Mouse (Mus musculus): ENCODE measurements around the gene Dusp18. TPM values are rescaled to one million over a fixed set of nuclear protein-coding genes. Genes with fewer than 3 reads are reported as not detected.
A peak's percentile ranks its signal among the peaks of the same experiment; 100 is the strongest.
"Not testable (repeated sequence)": the region's sequence is repeated elsewhere in the genome, so short reads cannot be mapped to it uniquely, and the experiment has no call there.

Gene Dusp18
- total RNA-seq, 1 experiment from 2014 or later = 4.3 TPM

DNA sequence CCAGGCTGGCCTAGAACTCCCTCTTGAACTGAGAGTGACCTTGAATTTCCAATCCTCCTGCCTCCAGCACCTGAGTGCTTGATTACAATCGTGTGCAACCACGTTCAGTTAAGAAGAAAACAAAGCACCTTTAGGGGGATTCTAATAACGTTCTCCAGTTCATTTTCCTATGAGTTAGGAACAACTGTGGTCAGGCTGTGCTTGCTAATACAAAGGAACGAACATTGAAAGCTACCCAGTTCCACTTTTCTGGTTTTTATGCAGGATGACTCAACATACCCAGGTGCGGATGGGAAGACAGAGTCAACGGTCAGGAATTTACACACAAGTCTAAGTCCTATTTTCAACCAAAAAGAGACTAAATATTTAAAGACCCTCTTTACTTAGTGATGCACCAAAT, 1.1 kb upstream of the Dusp18 start:
- DNase-seq = no peak

DNA sequence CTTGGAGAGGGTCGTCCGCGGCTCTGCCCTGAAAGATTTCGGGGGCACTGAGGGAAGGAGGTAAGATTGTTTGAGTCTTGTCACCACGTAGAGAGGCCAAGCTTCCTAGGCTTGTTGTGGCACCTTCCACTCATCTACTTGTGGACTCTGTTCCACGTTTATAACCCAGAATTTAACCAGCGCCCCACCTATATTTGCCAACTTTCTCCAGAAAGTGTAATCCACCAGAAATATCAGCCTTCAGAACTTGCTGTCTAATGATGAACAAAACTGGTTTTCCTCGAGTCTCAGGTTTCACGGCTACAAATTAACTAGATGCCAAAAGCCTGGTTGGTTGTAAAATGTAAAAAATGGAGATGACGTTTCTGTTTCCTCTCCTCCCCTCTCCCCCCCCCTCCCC, 418 bp downstream of the Dusp18 start:
- no peak for DNase-seq

DNA sequence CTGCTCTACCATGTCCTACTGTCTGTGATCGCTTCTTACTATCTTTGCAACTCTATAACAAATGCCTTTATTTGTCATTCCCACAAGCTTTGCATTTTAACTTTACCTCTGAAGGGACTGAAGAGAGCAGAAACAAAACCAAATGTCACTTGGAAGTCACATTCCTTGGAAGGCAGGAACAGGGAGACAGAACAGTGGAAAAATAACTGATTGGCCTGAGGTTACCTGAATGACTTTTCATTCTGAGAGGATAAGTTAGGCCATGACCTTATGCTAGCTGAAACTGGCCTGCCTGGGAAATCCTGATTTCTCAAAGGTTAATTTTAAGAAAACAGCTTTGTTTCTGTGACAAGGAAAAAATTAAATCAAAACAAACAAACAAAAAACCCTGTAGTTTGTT, 893 bp downstream of the Dusp18 start:
- no peak for DNase-seq

DNA sequence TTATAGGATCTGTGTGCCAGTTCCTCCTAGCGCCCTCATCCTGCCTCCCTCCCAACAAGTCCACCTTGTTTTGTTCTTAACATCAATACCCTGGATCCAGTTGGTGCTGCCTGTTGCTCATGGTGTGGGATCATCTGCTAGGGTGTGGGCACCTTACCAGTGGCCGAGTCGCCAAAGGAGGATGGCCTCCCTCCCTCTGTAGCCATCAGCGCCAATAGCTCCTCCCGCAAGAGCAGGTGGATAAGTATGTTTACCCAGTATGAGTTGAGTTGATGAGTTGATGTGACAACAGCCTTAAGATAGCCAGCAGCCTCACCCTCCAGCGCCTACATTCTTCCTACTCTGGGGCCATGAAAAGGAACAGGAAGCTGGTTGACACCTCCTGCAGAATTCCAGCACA, 5.3 kb downstream of the Dusp18 start:
- DNase-seq = no peak

DNA sequence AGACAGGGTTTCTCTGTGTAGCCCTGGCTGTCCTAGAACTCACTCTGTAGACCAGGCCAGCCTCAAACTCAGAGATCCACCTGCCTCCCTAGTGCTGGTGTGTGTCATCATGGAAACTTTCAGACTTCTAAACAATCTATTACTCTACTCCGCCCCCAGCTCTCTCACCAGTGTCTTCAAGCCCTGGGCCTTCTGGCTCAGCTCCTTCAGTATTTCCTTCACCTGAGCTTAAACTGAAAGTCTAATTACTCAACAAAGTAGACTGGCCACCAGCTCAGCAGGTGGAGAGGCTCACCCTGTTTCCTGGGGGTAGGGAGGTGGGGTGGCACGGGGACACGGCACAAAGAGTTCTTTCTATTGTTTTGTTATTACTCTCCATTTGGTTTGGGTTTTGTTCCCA, 7.5 kb downstream of the Dusp18 start:
- no peak for DNase-seq

DNA sequence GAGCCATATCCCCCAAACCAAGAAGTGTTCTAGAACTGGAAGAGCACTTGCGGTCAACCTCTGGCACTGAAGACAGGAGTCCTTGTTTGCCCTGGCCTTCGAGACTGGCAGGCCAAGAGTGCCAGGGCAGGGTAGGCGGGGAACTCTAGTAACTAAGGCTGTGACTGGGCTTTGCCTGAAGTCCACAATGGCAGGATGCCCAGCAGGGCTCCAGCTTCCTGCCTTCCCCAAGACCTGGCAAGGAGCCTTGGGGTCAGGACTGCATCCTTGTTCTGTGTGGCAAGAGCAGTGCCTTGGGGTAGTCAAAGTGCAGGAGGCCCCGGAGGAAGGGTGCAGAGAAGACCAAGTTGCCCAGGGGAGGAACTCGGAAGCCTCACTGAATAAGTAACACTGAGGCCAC, 8.0 kb downstream of the Dusp18 start:
- DNase-seq = peak; percentile 90

DNA sequence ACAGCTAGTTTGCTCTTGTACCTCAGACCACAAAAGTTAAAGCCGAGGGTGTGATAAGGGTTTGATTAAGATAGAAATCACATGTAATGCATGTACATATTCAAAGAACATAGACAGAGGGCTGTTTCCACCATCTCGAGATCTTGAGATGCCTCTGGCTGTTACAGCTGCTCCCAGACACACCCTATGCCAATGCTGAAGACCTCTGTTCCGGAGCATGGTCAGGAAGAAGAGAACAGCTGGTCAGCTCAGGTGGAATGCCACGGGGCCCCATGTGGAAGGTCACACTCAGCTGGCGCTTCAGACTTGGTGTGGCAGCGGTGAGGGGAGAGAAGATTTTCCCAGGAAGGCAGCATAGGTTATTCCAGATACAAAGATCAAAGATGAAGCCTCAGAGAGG, 9.6 kb downstream of the Dusp18 start:
- no peak for DNase-seq

DNA sequence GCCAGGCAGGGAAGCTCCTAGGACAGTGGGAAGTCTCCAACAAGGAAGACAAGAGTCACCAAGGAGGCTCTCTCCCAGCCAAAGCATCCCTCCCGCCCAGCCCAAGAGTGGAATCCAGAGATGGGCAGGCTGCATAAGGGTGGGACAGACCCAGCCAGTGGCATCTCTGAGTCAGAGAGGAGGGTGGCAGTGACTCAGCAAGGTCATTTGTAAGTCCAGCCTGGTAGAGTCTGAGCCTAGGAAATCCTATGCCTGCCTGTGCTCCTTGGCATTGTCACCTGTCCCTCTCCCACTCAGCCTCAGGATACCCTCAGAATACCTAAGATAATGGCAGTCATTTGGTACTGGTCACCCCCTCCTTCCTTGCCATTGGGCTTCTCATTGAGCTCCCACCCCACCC, 10.4 kb downstream of the Dusp18 start:
- peak; percentile 39 for DNase-seq

DNA sequence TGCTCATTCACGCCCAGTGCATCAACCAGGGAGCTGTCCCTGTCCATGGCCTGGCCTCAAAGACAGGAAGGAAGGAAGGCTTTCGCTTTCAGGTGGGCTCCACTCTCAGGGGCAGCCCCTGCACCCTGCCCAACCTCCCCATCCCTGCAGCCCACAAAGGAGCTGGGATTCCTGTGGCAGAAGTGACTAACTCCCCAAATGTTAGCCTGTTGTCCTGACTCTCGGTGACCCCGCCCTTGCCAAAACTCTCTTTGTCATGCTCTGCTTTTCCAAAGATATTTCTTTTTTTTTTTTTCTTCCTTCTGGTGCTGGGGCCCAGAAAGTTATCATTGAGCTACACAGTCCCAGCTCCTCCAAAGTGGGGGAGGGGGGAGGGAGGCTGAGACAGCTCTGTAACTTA, 14.2 kb downstream of the Dusp18 start:
- DNase-seq = no peak

DNA sequence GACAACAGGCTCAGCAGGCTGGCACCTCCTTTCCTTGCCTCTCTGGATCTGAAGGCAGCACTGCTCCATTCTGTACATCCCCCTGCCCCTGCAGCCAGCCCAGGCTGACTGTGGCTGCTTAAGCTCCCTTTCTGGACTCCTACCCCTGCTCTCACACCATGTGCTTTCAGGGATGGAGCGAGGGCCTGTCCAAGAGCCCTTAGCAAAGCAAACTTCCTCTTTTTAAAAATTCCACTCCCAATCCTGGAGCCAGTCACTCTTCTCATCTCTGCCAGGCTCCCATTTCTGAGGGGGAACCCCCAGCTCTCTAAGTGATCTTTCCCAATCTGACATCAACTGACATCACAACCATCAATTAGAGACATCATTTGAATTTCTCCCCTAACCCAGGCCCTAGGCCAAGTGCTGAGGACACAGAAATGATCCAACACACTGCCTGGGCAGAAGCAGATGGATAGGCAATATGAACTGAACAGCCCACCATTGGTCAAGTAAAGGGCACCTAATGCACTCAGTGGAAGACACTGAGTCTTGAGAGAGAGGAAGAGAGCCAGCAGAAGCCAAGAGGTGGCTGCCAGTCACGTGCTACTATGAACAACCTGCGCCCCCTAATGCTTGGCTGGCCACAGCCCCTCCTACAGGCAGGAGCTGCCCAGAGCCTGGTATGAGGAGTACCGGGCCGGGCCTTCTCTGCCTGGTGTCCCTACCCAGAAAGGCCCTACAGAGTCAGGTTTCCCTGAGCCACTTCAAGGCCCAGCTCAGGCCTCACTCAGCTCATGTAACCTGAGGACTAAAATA, 15.7 kb downstream of the Dusp18 start:
- DNase-seq = no peak

DNA sequence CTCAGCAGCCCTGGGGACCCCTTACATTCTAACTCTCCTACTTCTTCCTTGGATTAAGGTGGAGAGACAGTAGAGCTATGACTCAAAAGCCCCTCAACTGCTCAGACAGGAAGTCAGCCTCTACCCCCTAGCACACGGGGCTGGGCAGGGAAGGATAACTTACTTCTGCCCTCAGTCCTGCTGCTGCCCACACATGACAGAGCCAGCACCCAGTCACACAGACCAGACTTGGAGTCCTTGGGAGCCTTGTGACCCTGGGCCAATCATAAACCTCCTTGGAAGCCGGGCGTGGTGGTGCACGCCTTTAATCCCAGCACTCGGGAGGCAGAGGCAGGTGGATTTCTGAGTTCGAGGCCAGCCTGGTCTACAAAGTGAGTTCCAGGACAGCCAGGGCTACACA, 16.4 kb downstream of the Dusp18 start:
- not testable (repeated sequence) for DNase-seq

DNA sequence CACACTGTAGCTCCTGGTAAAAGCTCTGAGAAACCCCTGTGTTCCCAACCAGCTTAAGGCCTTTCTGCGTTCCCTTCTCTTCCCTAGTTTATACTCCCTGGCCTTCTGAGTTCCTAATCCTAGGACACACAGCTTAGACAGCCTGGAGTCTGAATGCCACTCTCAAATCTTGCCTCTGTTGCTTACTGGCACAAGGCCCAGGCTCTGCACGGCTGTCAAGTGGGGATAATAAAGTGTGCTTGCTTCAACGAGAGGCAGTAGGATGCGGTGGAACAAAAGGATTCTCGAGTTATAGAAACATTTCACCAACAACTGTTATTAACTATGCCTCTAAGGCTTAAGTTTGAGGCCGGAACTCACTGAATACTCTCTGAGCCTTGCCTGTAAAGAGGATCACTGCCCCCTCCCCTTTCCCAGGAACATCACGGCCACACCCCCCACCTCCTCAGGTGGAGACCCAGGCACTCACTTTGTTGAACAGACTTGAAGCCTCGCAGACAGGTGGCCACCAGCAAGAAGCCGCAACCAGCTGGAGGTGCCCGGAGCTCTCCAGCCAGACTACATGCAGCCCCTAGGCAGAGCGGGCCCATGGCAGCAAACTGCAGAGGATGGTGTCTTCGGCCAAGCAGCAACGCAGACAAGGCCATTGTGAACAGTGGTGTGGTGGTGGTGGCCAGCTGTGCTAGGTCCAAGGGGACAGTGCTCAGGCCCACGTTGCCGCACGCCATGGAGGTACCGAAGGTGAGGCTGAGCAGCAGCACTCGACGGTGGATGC, 17.2 kb downstream of the Dusp18 start:
- peak; percentile 52 for DNase-seq

DNA sequence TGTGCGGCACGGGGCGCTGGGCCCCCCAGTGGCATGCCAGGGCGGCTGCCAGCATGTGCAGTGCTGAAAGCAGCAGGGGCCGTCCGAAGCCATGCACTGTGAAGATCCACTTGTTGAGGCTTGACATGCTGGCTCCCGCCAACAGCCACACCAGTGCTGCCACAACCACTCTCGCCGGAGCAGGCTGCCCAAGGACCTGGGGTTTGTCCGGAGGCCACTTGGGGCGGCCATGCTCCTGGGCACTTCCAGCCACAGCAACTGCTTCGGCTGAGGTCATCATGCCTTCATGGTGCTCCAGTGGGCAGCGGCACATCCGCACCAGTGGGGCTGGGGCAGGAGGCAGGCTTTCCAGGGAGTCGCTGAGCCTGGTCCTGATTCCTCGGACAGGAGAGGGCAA, 17.8 kb downstream of the Dusp18 start:
- DNase-seq = peak; percentile 62

DNA sequence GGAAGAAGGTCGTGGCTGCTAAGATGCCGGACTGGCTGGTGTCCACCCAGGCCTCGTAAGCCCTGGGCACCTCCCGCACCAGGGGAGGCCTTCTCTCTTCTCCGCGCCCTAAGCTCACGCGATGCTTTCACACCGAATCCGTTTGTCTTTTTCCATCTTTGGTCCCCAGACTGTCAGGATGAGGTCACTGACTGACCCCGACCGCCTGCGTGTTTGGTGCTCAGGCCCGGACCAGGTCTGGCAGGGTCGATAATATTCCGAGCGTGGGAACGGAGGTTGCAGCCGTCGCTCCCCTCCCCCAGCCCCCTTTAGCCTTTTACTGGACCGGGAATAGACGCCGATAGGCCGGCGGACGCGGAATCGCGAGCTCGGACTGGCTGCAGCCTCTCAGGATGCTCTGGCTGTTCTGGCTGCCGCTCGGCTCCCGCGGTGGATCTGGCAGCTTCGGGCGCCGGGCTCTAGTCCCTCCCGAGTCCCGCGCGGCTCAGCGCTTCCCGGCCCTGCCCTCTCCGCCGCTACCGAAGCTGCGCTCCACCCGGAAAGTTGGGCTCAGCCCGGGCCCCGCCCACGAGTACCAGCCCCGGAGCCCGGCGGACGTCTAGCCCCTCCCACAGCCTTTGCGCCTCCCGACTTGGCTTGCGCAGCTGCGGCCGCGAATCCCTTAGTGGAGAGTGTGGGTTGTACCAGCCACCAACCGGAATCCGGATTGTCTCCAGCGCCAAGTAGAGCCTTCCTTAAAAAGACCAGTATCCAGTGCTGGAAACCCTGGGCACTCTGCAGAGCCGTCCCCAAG, 18.5 kb downstream of the Dusp18 start:
- DNase-seq = peak; percentile 95

DNA sequence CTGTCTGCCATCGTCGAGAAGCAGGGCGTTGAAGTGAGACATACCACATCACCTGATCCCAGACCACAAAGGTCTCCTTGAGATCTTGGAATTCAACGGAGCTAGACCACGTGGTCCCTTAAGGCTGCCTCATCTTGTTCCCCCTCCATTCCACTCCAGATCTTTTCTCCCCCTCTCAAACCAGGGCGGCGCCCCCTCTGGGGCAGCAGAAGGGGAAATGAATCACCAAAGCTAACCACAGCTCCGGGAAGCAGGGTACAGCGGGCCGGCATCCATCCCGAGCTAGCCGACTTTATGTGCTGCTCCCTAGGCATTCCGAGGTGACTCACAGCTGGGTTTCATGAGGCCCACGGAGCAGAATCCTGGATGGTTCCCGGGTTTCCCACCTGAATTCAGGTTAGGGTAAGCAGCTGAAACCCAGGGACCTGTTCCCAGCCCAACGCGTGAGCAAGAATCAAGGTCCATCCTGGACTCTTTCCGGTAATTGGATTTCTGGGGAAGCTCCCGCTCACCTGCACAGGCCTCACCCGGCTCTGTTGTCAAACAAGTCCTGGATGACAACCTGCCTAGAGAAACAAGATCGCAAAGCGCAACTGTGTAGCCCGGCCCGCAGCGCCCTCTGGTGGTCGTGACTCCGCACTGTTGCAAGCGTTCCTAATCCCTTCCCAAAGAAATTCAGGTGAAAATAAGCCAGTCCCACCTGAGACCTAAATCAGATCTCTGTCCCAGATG, 19.2 kb downstream of the Dusp18 start, which contains the start of gene Slc35e4:
TSS of gene Slc35e4 (minus strand) at position 556 of the 732 bp plus-strand sequence.
- peak; percentile 92 for DNase-seq

DNA sequence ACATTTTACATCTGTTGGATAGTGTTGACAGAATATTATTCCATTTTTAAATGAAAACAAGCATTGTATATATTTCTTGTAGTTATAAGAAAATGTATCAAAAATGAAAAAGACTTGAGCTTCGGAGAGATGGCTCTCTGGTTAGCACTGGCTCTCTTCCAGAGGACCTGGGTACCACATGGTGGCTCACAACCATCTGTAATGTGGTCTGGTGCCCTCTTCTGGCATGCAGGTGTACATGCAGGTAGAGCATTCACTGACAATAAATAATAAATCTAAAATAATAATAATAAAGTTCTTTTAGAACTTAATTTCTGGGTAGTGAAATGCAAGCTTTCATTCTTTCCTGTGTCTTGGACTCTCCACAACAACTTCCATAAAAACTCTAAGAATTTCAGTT, 23.7 kb downstream of the Dusp18 start:
- peak; percentile 49 for DNase-seq

DNA sequence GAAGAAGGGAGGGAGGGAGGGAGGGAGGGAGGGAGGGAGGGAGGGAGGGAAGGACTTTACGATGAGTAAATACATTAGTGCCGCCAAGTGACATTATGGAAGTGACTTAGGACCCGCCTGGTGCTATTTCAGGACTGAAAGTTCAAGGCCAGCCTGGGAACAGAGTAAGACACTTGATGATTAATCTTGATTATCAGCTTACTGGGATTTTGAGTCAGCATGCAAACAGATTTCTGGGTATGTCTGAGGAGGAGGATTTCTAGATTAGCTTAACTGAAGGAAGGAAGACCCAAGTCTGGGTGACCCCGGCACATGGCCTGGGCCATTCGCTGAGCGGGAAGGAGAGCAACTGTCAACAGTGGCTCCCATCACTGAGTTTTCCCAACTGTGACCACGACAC, 25.4 kb downstream of the Dusp18 start:
- DNase-seq = peak; percentile 70

DNA sequence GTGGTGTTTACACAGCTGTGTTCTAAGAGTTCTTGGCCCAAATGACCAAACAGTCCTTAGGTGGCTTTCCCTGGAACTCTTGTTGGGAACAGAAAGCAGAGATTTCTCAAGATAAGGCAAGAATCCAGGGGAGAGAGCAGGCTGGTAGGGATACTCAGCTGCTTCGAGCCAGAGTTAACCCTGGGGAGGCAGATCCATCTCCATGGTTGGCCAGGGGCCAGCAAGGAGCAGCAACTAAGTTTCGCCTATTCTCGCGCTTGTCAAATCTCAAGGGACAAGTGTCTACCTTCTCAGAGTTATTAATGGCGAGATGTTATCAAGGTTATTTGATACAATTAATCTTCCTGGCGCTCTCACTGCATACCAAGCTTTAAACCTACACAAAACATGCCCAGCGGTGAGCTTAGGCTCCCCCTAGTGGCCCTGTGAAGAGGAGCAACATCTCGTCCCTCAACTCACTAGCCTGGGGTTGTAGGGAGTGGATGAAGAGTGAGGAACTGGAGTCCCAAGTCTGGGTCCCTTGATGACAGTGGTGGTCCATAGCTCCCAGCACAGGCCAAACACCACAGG, 26.3 kb downstream of the Dusp18 start:
- DNase-seq = peak; percentile 74

DNA sequence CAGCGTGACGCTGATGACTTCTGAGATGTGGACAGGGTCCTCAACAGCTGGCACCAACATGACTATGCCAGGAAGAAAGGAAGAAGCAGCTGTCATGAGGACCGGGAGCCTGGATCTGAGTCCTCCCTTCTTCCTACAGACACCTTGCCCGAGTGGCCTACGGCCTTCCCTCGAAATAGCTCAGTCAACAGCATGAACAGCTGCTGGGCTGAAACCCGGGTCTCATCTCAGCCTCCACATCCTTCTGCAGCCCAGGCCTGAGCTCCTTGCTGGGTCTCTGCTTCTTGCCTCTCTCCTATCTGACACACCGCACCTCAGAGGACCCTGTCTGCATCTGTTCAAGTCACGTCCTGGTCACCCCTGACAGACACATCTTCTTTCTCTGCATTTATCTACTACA, 27.1 kb downstream of the Dusp18 start:
- DNase-seq = no peak

DNA sequence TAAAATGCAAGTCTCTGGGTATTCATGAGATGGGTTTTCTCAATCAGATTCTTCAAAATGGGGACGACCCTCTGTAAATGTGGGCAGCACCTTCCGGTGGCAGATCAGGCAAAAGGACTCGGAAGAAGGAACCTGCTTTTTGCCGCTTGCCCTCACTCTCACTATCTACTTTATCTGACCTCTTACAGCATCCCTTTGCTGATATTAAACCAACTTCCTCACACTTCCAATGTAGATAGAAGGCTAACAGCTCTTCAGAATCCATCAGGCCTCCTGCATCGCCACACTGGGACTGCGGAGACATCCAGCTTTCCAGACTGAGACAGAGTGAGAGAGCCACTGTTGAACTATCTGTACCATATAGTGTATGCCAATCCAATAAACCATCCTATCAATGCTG, 27.7 kb downstream of the Dusp18 start:
- no peak for DNase-seq

DNA sequence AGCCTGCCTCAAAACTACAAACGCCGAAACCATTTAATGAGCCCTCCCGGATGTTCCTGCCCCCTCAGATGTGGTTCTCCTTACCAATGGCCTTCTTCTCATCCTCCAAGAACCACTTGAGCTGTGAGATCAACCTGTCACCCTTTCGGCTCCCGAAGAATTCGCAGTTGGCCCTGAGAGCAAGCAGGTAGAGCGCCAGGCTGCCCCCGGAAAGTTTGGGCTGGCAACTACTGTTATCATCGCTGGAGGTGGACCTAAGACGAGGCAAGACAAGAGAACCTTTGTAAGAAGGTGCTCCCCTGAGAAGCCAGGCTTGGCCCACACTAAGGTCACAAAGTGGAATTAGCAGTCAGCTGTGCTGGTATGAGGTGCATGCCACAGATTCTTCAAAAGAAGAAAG, 30.9 kb downstream of the Dusp18 start:
- DNase-seq = no peak

DNA sequence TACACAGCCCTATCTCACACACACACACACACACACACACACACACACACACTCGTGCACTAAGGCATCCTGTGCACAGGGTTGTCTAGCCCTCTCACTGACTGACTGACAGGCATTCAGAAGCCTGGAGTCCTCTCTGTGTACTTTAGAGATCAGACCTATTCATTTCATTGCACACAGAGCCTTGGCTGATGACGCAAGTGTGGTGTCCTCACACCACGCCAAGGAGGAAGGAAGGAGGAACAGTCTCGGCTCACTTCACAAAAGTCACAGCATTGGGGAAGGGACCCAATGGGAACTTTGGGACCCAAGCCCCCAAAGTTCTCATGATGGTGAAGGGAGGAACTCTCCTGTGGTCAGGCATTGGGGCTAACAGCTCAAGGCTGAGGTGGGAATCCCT, 35.0 kb downstream of the Dusp18 start:
- DNase-seq = no peak
